Mouse (Mus musculus): ENCODE data around the gene Apba1. TPM values are rescaled to one million over a fixed set of nuclear protein-coding genes. Genes with fewer than 3 reads are reported as not detected.

Apba1 gene
- polyA plus RNA-seq, 1 experiment from 2014 or later = 1.3 TPM

- Histone ChIP-seq H3K9ac (ENCODE audit: low read depth, low read length) (no peak overlapping the region), H3K4me2 (ENCODE audit: low read length) (no peak overlapping the region), H3K27ac (no peak overlapping the region), H3K4me1 (replicated peaks; ENCODE audit: insufficient read depth, low read length) (no peaks in the 10 kb centered on the region), H3K27me3 (ENCODE audit: insufficient read depth, low read length) (no peaks in the 10 kb centered on the region), H3K4me3 (replicated peaks; ENCODE audit: low read depth, low read length) (no peak overlapping the region), H3K36me3 (ENCODE audit: insufficient read depth, low read length) (no peaks in the 10 kb centered on the region), H3K9me3 (replicated peaks; ENCODE audit: low read length) (no peaks in the 10 kb centered on the region)
- no peak for TF ChIP-seq CTCF (IDR thresholded peaks at IDR 0.05; ENCODE audit: low read depth)
- 60% methylated on average over 7 of the region's 7 CpGs for WGBS
- ATAC-seq (replicated peaks; ENCODE audit: low FRiP score, low read depth) = no peak
- no peak for DNase-seq (ENCODE audit: low spot score)
Observed at GRCm38 (mm10) chr19:23830761-23831160, 72.1 kb downstream of the Apba1 start.

- no peaks in the 10 kb centered on the region for H3K4me1 ChIP-seq (replicated peaks; ENCODE audit: insufficient read depth, low read length)
- no peak overlapping the region for H3K4me3 ChIP-seq (replicated peaks; ENCODE audit: low read depth, low read length)
- no peak for TF ChIP-seq CTCF (IDR thresholded peaks at IDR 0.05; ENCODE audit: low read depth)
- no peaks in the 10 kb centered on the region for H3K9me3 ChIP-seq (replicated peaks; ENCODE audit: low read length)
- H3K27ac ChIP-seq = no peak overlapping the region
- H3K27me3 ChIP-seq (ENCODE audit: insufficient read depth, low read length) = no peaks in the 10 kb centered on the region
- no peak overlapping the region for H3K9ac ChIP-seq (ENCODE audit: low read depth, low read length)
- 70% methylated on average over 14 of the region's 14 CpGs for WGBS
- no peaks in the 10 kb centered on the region for H3K36me3 ChIP-seq (ENCODE audit: insufficient read depth, low read length)
- DNase-seq (ENCODE audit: low spot score) (no peak), ATAC-seq (replicated peaks; ENCODE audit: low FRiP score, low read depth) (no peak)
- H3K4me2 ChIP-seq (ENCODE audit: low read length) = no peak overlapping the region
Observed at GRCm38 (mm10) chr19:23833685-23834682, 75.3 kb downstream of the Apba1 start.

GRCm38 (mm10) chr19:23834721-23835120, 76.0 kb downstream of the Apba1 start:
- Histone ChIP-seq H3K36me3 (ENCODE audit: insufficient read depth, low read length) (no peaks in the 10 kb centered on the region), H3K4me1 (replicated peaks; ENCODE audit: insufficient read depth, low read length) (no peaks in the 10 kb centered on the region), H3K9me3 (replicated peaks; ENCODE audit: low read length) (no peaks in the 10 kb centered on the region), H3K27ac (no peak overlapping the region), H3K4me3 (replicated peaks; ENCODE audit: low read depth, low read length) (no peak overlapping the region), H3K9ac (ENCODE audit: low read depth, low read length) (no peak overlapping the region), H3K4me2 (ENCODE audit: low read length) (no peak overlapping the region), H3K27me3 (ENCODE audit: insufficient read depth, low read length) (no peaks in the 10 kb centered on the region)
- ATAC-seq (replicated peaks; ENCODE audit: low FRiP score, low read depth) (no peak), DNase-seq (ENCODE audit: low spot score) (no peak)
- TF ChIP-seq CTCF (IDR thresholded peaks at IDR 0.05; ENCODE audit: low read depth) = no peak
- 80% methylated on average over 3 of the region's 3 CpGs for WGBS

GRCm38 (mm10) chr19:23855832-23856231, 97.1 kb downstream of the Apba1 start:
- H3K9me3 ChIP-seq (replicated peaks; ENCODE audit: low read length) = no peaks in the 10 kb centered on the region
- 89% methylated on average over 7 of the region's 7 CpGs for WGBS
- no peaks in the 10 kb centered on the region for H3K36me3 ChIP-seq (ENCODE audit: insufficient read depth, low read length)
- no peak overlapping the region for H3K4me2 ChIP-seq (ENCODE audit: low read length)
- TF ChIP-seq CTCF (IDR thresholded peaks at IDR 0.05; ENCODE audit: low read depth) = no peak
- no peaks in the 10 kb centered on the region for H3K4me1 ChIP-seq (replicated peaks; ENCODE audit: insufficient read depth, low read length)
- ATAC-seq (replicated peaks; ENCODE audit: low FRiP score, low read depth) (no peak), DNase-seq (ENCODE audit: low spot score) (no peak)
- no peak overlapping the region for H3K9ac ChIP-seq (ENCODE audit: low read depth, low read length)
- H3K27ac ChIP-seq = no peak overlapping the region
- no peak overlapping the region for H3K4me3 ChIP-seq (replicated peaks; ENCODE audit: low read depth, low read length)
- H3K27me3 ChIP-seq (ENCODE audit: insufficient read depth, low read length) = no peaks in the 10 kb centered on the region

- H3K9ac ChIP-seq (ENCODE audit: low read depth, low read length) = no peak overlapping the region
- H3K4me1 ChIP-seq (replicated peaks; ENCODE audit: insufficient read depth, low read length) = no peaks in the 10 kb centered on the region
- ATAC-seq (replicated peaks; ENCODE audit: low FRiP score, low read depth) (no peak), DNase-seq (ENCODE audit: low spot score) (no peak)
- no peak overlapping the region for H3K4me3 ChIP-seq (replicated peaks; ENCODE audit: low read depth, low read length)
- no peak overlapping the region for H3K4me2 ChIP-seq (ENCODE audit: low read length)
- H3K27me3 ChIP-seq (ENCODE audit: insufficient read depth, low read length) = no peaks in the 10 kb centered on the region
- WGBS = 95% methylated on average over 4 of the region's 4 CpGs
- H3K27ac ChIP-seq = no peak overlapping the region
- no peaks in the 10 kb centered on the region for H3K9me3 ChIP-seq (replicated peaks; ENCODE audit: low read length)
- TF ChIP-seq CTCF (IDR thresholded peaks at IDR 0.05; ENCODE audit: low read depth) = no peak
- H3K36me3 ChIP-seq (ENCODE audit: insufficient read depth, low read length) = no peaks in the 10 kb centered on the region
Observed at GRCm38 (mm10) chr19:23858091-23858490, 99.4 kb downstream of the Apba1 start.

GRCm38 (mm10) chr19:23858781-23859180, 100.1 kb downstream of the Apba1 start:
- Histone ChIP-seq H3K27ac (no peak overlapping the region), H3K9me3 (replicated peaks; ENCODE audit: low read length) (no peaks in the 10 kb centered on the region), H3K36me3 (ENCODE audit: insufficient read depth, low read length) (no peaks in the 10 kb centered on the region), H3K9ac (ENCODE audit: low read depth, low read length) (no peak overlapping the region), H3K27me3 (ENCODE audit: insufficient read depth, low read length) (no peaks in the 10 kb centered on the region), H3K4me3 (replicated peaks; ENCODE audit: low read depth, low read length) (no peak overlapping the region), H3K4me2 (ENCODE audit: low read length) (no peak overlapping the region), H3K4me1 (replicated peaks; ENCODE audit: insufficient read depth, low read length) (no peaks in the 10 kb centered on the region)
- ATAC-seq (replicated peaks; ENCODE audit: low FRiP score, low read depth) = no peak
- WGBS = 92% methylated on average over 9 of the region's 9 CpGs
- no peak for TF ChIP-seq CTCF (IDR thresholded peaks at IDR 0.05; ENCODE audit: low read depth)
- no peak for DNase-seq (ENCODE audit: low spot score)
